Mouse (Mus musculus) fat pad, adult 2 months (tissue): Measurements from ENCODE around the gene Zbtb16.

ENCODE experiments used
- DNase-seq: peaks from one replicate; pipeline ENCODE4 v3.0.0-alpha.2; 2011; ENCODE audit warnings: low read depth, low spot score; ENCODE audit errors: extremely low read depth

Zbtb16 gene

GRCm38 (mm10) chr9:48803460-48804240 is 32.4 kb downstream of the Zbtb16 start:
- no peak for DNase-seq

GRCm38 (mm10) chr9:48802374-48802773 is 33.6 kb downstream of the Zbtb16 start:
- no peak for DNase-seq

- DNase-seq, result no peak
Measured at GRCm38 (mm10) chr9:48801322-48801721, 34.7 kb downstream of the Zbtb16 start.

- DNase-seq, result no peak
Measured at GRCm38 (mm10) chr9:48800627-48801026, 35.4 kb downstream of the Zbtb16 start.

GRCm38 (mm10) chr9:48798044-48798443 is 38.0 kb downstream of the Zbtb16 start:
- no peak for DNase-seq

GRCm38 (mm10) chr9:48796267-48796822 is 39.7 kb downstream of the Zbtb16 start:
- DNase-seq, result no peak

- no peak for DNase-seq
Measured at GRCm38 (mm10) chr9:48795740-48796139, 40.3 kb downstream of the Zbtb16 start.

GRCm38 (mm10) chr9:48795095-48795494 is 40.9 kb downstream of the Zbtb16 start:
- no peak for DNase-seq

- no peak for DNase-seq
Measured at GRCm38 (mm10) chr9:48794463-48794862, 41.6 kb downstream of the Zbtb16 start.

- DNase-seq, result no peak
Measured at GRCm38 (mm10) chr9:48793638-48794188, 42.3 kb downstream of the Zbtb16 start.

GRCm38 (mm10) chr9:48790575-48790974 is 45.4 kb downstream of the Zbtb16 start:
- DNase-seq, result no peak

- DNase-seq, result no peak
Measured at GRCm38 (mm10) chr9:48787906-48788410, 48.1 kb downstream of the Zbtb16 start.

- no peak for DNase-seq
Measured at GRCm38 (mm10) chr9:48787321-48787720, 48.7 kb downstream of the Zbtb16 start.

- no peak for DNase-seq
Measured at GRCm38 (mm10) chr9:48786814-48787213, 49.2 kb downstream of the Zbtb16 start.

GRCm38 (mm10) chr9:48784937-48785336 is 51.1 kb downstream of the Zbtb16 start:
- no peak for DNase-seq

GRCm38 (mm10) chr9:48783292-48783691 is 52.7 kb downstream of the Zbtb16 start:
- DNase-seq, result no peak

GRCm38 (mm10) chr9:48782284-48783060 is 53.5 kb downstream of the Zbtb16 start:
- DNase-seq, result no peak

GRCm38 (mm10) chr9:48776268-48776667 is 59.8 kb downstream of the Zbtb16 start:
- DNase-seq, result no peak

- DNase-seq, result no peak
Measured at GRCm38 (mm10) chr9:48775561-48775960, 60.5 kb downstream of the Zbtb16 start.

GRCm38 (mm10) chr9:48773710-48774109 is 62.3 kb downstream of the Zbtb16 start:
- no peak for DNase-seq

GRCm38 (mm10) chr9:48773130-48773529 is 62.9 kb downstream of the Zbtb16 start:
- no peak for DNase-seq
